Mouse (Mus musculus) ES-CJ7 (cell line): ENCODE measurements at regions not wholly inside any gene's neighbourhood (a gene's known extent, or its start where the extent isn't known, plus 50 kb on each side); places are given as distances from the start of the nearest gene placed in this dataset.
"Not testable (repeated sequence)": the region's sequence is repeated elsewhere in the genome, so short reads cannot be mapped to it uniquely, and the experiment has no call there.

ENCODE experiments used
- DNase-seq: peaks from one replicate; pipeline ENCODE4 v3.0.0; 2011; ENCODE audit warnings: low read depth, low spot score

- DNase-seq, result not testable (repeated sequence)
Observed at GRCm38 (mm10) chr10:85731163-85731562, 98.1 kb upstream of the Pwp1 start.

- peak; percentile 34 for DNase-seq
Observed at GRCm38 (mm10) chr10:85731796-85732388, 97.4 kb upstream of the Pwp1 start.

- no peak for DNase-seq
Observed at GRCm38 (mm10) chr10:85737796-85738195, 91.5 kb upstream of the Pwp1 start.

- DNase-seq, result no peak
Observed at GRCm38 (mm10) chr10:85739008-85739407, 90.3 kb upstream of the Pwp1 start.

GRCm38 (mm10) chr10:85739565-85739964 lies 89.7 kb upstream of the Pwp1 start:
- DNase-seq, result not testable (repeated sequence)

GRCm38 (mm10) chr10:85741972-85742371 lies 87.3 kb upstream of the Pwp1 start:
- DNase-seq, result no peak

- peak; percentile 15 for DNase-seq
Observed at GRCm38 (mm10) chr10:85745390-85745789, 83.9 kb upstream of the Pwp1 start.

- peak; percentile 15 for DNase-seq
Observed at GRCm38 (mm10) chr10:85745818-85746217, 83.5 kb upstream of the Pwp1 start.

GRCm38 (mm10) chr10:85749549-85749948 lies 79.7 kb upstream of the Pwp1 start:
- not testable (repeated sequence) for DNase-seq

GRCm38 (mm10) chr10:85775035-85775434 lies 54.3 kb upstream of the Pwp1 start:
- DNase-seq, result no peak
